In genomic region chr7:113773436-113773835, GRCm38 (mm10) we compare ENCODE assay signal across 13 mouse cellular contexts. TPM values are rescaled to one million over a fixed set of nuclear protein-coding genes. Genes with fewer than 3 reads are reported as not detected.
A peak's percentile ranks its signal among the peaks of the same experiment; 100 is the strongest.
DNase-seq lines count a peak whose midpoint lies in the region; ATAC-seq lines count a peak whose summit lies in the region.
"Had no signal": no experiment of that assay in that cellular context is flagged by ENCODE, and none has a peak within 500 bp of the region (broad histone marks: within the 10 kb centered on the region; RNA-seq: fewer than 3 reads in every experiment).

No protein-coding gene starts in this region.

- H3K4me1 ChIP-seq in limb, embryonic 13.5 days = peaks cover 10% of the 10 kb centered on the region
- H3K4me1 ChIP-seq: neural tube, embryonic 12.5 days had no signal

- 44% methylated on average over 8 of the region's 8 CpGs for WGBS in limb, embryonic 13.5 days

- no peak overlapping the region for H3K9ac ChIP-seq in limb, embryonic 13.5 days
- H3K9ac ChIP-seq: embryonic facial prominence, embryonic 12.5 days; midbrain, embryonic 12.5 days; neural tube, embryonic 12.5 days had no signal

- peak; percentile 24 for DNase-seq in lung, postnatal 10 days
- no peak for DNase-seq in lung, adult 18-20 months
- DNase-seq in ES-CJ7 (ENCODE audit: low read depth, low spot score) (peak; percentile 48), adipocyte (ENCODE audit: low spot score) (no peak)
- peak; percentile 76 to 80 for DNase-seq in thymus, postnatal 10 days (ENCODE audit: low spot score in 2 of 2)
- no peak for DNase-seq in ovary, adult 18-20 months (ENCODE audit: low spot score)
- DNase-seq in gastrocnemius, postnatal 4 days (ENCODE audit: low spot score in 2 of 2) = no peak

- H3K4me3 ChIP-seq in limb, embryonic 13.5 days = no peak overlapping the region
- H3K4me3 ChIP-seq: embryonic facial prominence, embryonic 12.5 days; forebrain, embryonic 10.5 days; layer of hippocampus, adult 2 months; midbrain, embryonic 12.5 days; neural tube, embryonic 12.5 days had no signal

- H3K36me3 ChIP-seq in limb, embryonic 13.5 days = no peaks in the 10 kb centered on the region
- H3K36me3 ChIP-seq: embryonic facial prominence, embryonic 12.5 days; forebrain, embryonic 10.5 days; midbrain, embryonic 12.5 days; neural tube, embryonic 12.5 days had no signal

- H3K9me3 ChIP-seq in limb, embryonic 13.5 days = peaks cover 5% of the 10 kb centered on the region; the same call in 1 of the 2 replicates
- H3K9me3 ChIP-seq: embryonic facial prominence, embryonic 12.5 days; neural tube, embryonic 12.5 days had no signal

- peaks cover 11% of the 10 kb centered on the region; the same call in 1 of the 2 replicates for H3K27me3 ChIP-seq in limb, embryonic 13.5 days

- no peak overlapping the region for H3K27ac ChIP-seq in limb, embryonic 13.5 days
- H3K27ac ChIP-seq: embryonic facial prominence, embryonic 12.5 days; forebrain, embryonic 10.5 days; layer of hippocampus, adult 2 months; midbrain, embryonic 12.5 days; neural tube, embryonic 12.5 days had no signal

- 0 out of 2 replicates have a peak overlapping the region, but pooled peaks have one; percentile 7 for H3K4me2 ChIP-seq in limb, embryonic 13.5 days (replicated peaks)
- H3K4me2 ChIP-seq: embryonic facial prominence, embryonic 12.5 days; midbrain, embryonic 12.5 days; neural tube, embryonic 12.5 days had no signal

- ATAC-seq in limb, embryonic 13.5 days (ENCODE audit: low FRiP score, low read depth) = no peak

RNA-seq across cellular contexts. Expression of gene Spon1, which starts 7.6 kb away (rescaled TPM):
- polyA plus RNA-seq in limb, embryonic 13.5 days (2015; fragmentation: Nextera tagmentation; extraction: Ambion mirVana) = 9.3 and 9.9 TPM in 2 replicates
- 1 to 10 TPM; 6.1 to 7.1 TPM for total RNA-seq in gastrocnemius, postnatal 4 days (2021)

Comparison
In these comparisons a context has a peak if more than half of its experiments do, and no peak if none do; other contexts are left out.
1. DNase-seq: peak in lung, postnatal 10 days (single experiment), ES-CJ7 (single experiment) and thymus, postnatal 10 days (2 of 2); none in lung, adult 18-20 months (0 of 2), ovary, adult 18-20 months (single experiment), adipocyte (single experiment) and gastrocnemius, postnatal 4 days (0 of 2).